Mouse (Mus musculus): ENCODE data around the gene Lrrc17. TPM values are rescaled to one million over a fixed set of nuclear protein-coding genes. Genes with fewer than 3 reads are reported as not detected.

Lrrc17 gene
- not detected in 2 replicates for total RNA-seq (2023)

DNA sequence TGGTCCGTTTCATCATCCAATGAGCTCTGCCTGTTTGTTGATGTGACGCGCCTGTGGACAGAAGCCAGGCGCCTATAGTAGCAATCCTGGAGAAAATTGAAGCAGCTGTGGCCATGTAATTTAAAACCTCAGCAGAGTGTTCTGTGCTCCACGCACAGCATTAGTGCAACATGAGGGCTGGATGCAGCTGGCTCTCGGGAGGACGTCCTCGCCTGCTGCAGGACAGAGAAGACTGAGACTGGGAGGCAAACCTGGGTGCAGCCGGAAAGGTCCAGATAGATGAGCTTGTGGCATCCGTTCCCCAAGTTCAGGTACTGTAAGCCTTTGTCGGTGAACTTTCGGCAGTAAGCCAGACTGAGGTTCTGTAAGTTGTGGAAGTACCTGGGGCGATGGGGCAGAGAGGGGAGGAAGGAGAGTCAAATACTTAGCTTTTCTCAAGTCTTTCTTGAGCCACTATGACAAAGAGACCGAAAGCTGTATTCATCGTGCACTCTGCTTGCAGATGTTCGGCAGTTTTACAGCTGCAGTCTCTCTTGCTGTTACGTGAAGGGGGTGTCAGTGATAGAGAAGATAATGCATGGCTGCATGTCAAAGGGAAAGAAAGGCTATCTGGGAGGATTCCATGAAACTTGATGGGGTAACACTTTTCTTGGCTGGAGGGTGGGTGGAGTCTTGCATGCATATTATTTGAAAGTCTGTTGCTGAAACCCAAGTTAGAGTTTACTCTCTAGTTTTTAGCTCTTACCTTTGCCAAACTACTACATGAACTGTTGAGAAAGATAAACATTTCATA is at the start of gene Lrrc17:
Lrrc17 (plus strand) TSS at position 151 of the 793 bp plus-strand sequence.

Other genes starting within 250 kb of the Lrrc17 start
- gene Fgl2, start 170.9 kb upstream of the Lrrc17 start, total RNA-seq (2023), result 62.8 and 69.2 TPM in 2 replicates
- 0.25 and 1.4 TPM in 2 replicates for gene Ccdc146, start 118.9 kb upstream of the Lrrc17 start, total RNA-seq (2023)
- 1.3 and 1.7 TPM in 2 replicates for gene Fam185a, start 118.6 kb upstream of the Lrrc17 start, total RNA-seq (2023)
- gene Fbxl13, start 102.1 kb downstream of the Lrrc17 start, total RNA-seq (2023), result not detected in 2 replicates
- 7.1 and 10.1 TPM in 2 replicates for gene Armc10, start 102.3 kb downstream of the Lrrc17 start, total RNA-seq (2023)
- 0.85 and 1.2 TPM in 2 replicates for gene Napepld, start 157.8 kb downstream of the Lrrc17 start, total RNA-seq (2023)
- gene Pmpcb, start 193.6 kb downstream of the Lrrc17 start, total RNA-seq (2023), result 60.3 and 72.3 TPM in 2 replicates
- gene Dnajc2, start 241.7 kb downstream of the Lrrc17 start, total RNA-seq (2023), result 25.2 and 29.3 TPM in 2 replicates
- gene Psmc2, start 241.7 kb downstream of the Lrrc17 start, total RNA-seq (2023), result 57.2 and 60.8 TPM in 2 replicates